Mouse (Mus musculus) MEL (cell line): ENCODE measurements around the gene Prkcb. TPM values are rescaled to one million over a fixed set of nuclear protein-coding genes. Genes with fewer than 3 reads are reported as not detected.

Source experiments
- DNase-seq: peaks from one replicate; pipeline ENCODE4 v3.0.0; 2011; ENCODE audit warnings: low read depth, low spot score
- H3K27ac ChIP-seq: 2 replicates; pipeline ENCODE4 v1.5.1; 2012; ENCODE audit warnings: low read depth, mild to moderate bottlenecking, control low read depth, low read length, moderate library complexity; ENCODE audit not compliant: control insufficient read depth
- H3K27me3 ChIP-seq, 2 experiments: fragments of 150-350 bp in 1 of 2; sonication (generic) in 1 of 2; 2 replicates each; pipeline ENCODE4 v1.6.1; 2012; ENCODE audit warnings: low read length in 2 of 2, mild to moderate bottlenecking in 2 of 2, improper control_type of control experiment in 1 of 2, moderate library complexity in 1 of 2; ENCODE audit not compliant: insufficient read depth in 2 of 2, control insufficient read depth in 1 of 2
- H3K36me3 ChIP-seq, 2 experiments: 2 replicates each; pipeline ENCODE4 v1.6.1; 2012 to 2014; ENCODE audit warnings: low read length in 2 of 2, improper control_type of control experiment in 1 of 2, inconsistent platforms in 1 of 2, mild to moderate bottlenecking in 1 of 2; ENCODE audit not compliant: insufficient read depth in 2 of 2, control insufficient read depth in 1 of 2
- H3K4me1 ChIP-seq, 2 experiments: fragments of 150-350 bp in 1 of 2; sonication (generic) in 1 of 2; 2 replicates each; pipeline ENCODE4 v1.6.1; 2012; ENCODE audit warnings: low read length in 2 of 2, improper control_type of control experiment in 1 of 2, mild to moderate bottlenecking in 1 of 2; ENCODE audit not compliant: insufficient read depth in 2 of 2, control insufficient read depth in 1 of 2
- H3K4me3 ChIP-seq, 2 experiments: fragments of 150-350 bp in 1 of 2; sonication (generic) in 1 of 2; 2 replicates each; pipeline ENCODE4 v1.5.1; 2012; ENCODE audit warnings: low read depth in 2 of 2, low read length in 2 of 2, mild to moderate bottlenecking in 2 of 2, moderate library complexity in 2 of 2, control low read depth in 1 of 2, improper control_type of control experiment in 1 of 2; ENCODE audit not compliant: control insufficient read depth in 1 of 2, insufficient read depth in 1 of 2
- H3K79me2 ChIP-seq: 2 replicates; pipeline ENCODE4 v1.6.1; 2012; ENCODE audit warnings: mild to moderate bottlenecking, low read length, moderate library complexity; ENCODE audit not compliant: control insufficient read depth, poor library complexity, insufficient read depth
- H3K9ac ChIP-seq: 2 replicates; pipeline ENCODE4 v1.6.1; 2012; ENCODE audit warnings: low read depth, mild to moderate bottlenecking, control low read depth, low read length, moderate library complexity; ENCODE audit not compliant: control insufficient read depth, poor library complexity, severe bottlenecking
- H3K9me3 ChIP-seq: fragments of 150-350 bp; sonication (generic); replicated peaks from 2 replicates; pipeline ENCODE4 v1.6.1; 2012; ENCODE audit warnings: mild to moderate bottlenecking, low read length, improper control_type of control experiment, moderate library complexity; ENCODE audit not compliant: insufficient read depth
- BHLHE40 ChIP-seq: IDR thresholded peaks from 2 replicates; pipeline ENCODE4 v1.6.1; 2012; ENCODE audit warnings: low read depth, mild to moderate bottlenecking, inconsistent platforms, low read length, improper control_type of control experiment, borderline replicate concordance
- CHD1 ChIP-seq: IDR thresholded peaks from 2 replicates; pipeline ENCODE4 v1.6.1; 2012; ENCODE audit warnings: low read depth, mild to moderate bottlenecking, inconsistent platforms, low read length, improper control_type of control experiment
- E2F4 ChIP-seq: IDR thresholded peaks from 2 replicates; pipeline ENCODE4 v1.6.1; 2011; ENCODE audit warnings: low read depth, low read length, improper control_type of control experiment, borderline replicate concordance
- ELF1 ChIP-seq: IDR thresholded peaks from 2 replicates; pipeline ENCODE4 v1.6.1; 2014; ENCODE audit warnings: low read depth, mild to moderate bottlenecking, inconsistent platforms, low read length, improper control_type of control experiment, moderate library complexity
- EP300 ChIP-seq, 2 experiments: IDR thresholded peaks; 2 replicates each; pipeline ENCODE4 v1.6.1; 2011; ENCODE audit warnings: improper control_type of control experiment in 2 of 2, low read length in 2 of 2, low read depth in 1 of 2, mild to moderate bottlenecking in 1 of 2
- GATA1 ChIP-seq: IDR thresholded peaks from 2 replicates; pipeline ENCODE4 v1.6.1; 2011; ENCODE audit warnings: low read depth, low read length, improper control_type of control experiment
- JUND ChIP-seq: IDR thresholded peaks from 2 replicates; pipeline ENCODE4 v1.6.1; 2011; ENCODE audit warnings: low read depth, mild to moderate bottlenecking, improper control_type of control experiment, low read length
- KAT2A ChIP-seq: conservative IDR thresholded peaks from 2 replicates; pipeline ENCODE4 v1.6.1; 2012; ENCODE audit warnings: low read depth, low read length, improper control_type of control experiment, inconsistent platforms
- MAFK ChIP-seq: IDR thresholded peaks from 2 replicates; pipeline ENCODE4 v1.6.1; 2011; ENCODE audit warnings: low read depth, mild to moderate bottlenecking, low read length, improper control_type of control experiment, borderline replicate concordance
- MAZ ChIP-seq: IDR thresholded peaks from 2 replicates; pipeline ENCODE4 v1.6.1; 2012; ENCODE audit warnings: low read depth, mild to moderate bottlenecking, inconsistent platforms, low read length, improper control_type of control experiment
- MXI1 ChIP-seq: IDR thresholded peaks from 2 replicates; pipeline ENCODE4 v1.6.1; 2011; ENCODE audit warnings: mild to moderate bottlenecking, low read depth, low read length, improper control_type of control experiment
- MYB ChIP-seq: IDR thresholded peaks from 2 replicates; pipeline ENCODE4 v1.6.1; 2011; ENCODE audit warnings: mild to moderate bottlenecking, low read depth, low read length, improper control_type of control experiment
- NRF1 ChIP-seq: IDR thresholded peaks from 2 replicates; pipeline ENCODE4 v1.6.1; 2014; ENCODE audit warnings: low read depth, mild to moderate bottlenecking, inconsistent platforms, low read length, improper control_type of control experiment, moderate library complexity; ENCODE audit not compliant: poor library complexity, insufficient read depth, severe bottlenecking
- POLR2A ChIP-seq, 2 experiments: IDR thresholded peaks; 2 replicates each; pipeline ENCODE4 v1.6.1; 2011 to 2012; ENCODE audit warnings: low read length in 2 of 2, mild to moderate bottlenecking in 2 of 2, control low read depth in 1 of 2, improper control_type of control experiment in 1 of 2, low read depth in 1 of 2, moderate library complexity in 1 of 2; ENCODE audit not compliant: control insufficient read depth in 1 of 2, insufficient read depth in 1 of 2, poor library complexity in 1 of 2
- POLR2AphosphoS2 ChIP-seq: IDR thresholded peaks from 2 replicates; pipeline ENCODE4 v1.6.1; 2011; ENCODE audit warnings: low read length, improper control_type of control experiment
- POLR2AphosphoS5 ChIP-seq: IDR thresholded peaks from 2 replicates; pipeline ENCODE4 v1.6.1; 2012; ENCODE audit warnings: low read depth, borderline replicate concordance, mild to moderate bottlenecking, inconsistent platforms, low read length, moderate library complexity, mixed read lengths
- SIN3A ChIP-seq: IDR thresholded peaks from 2 replicates; pipeline ENCODE4 v1.6.1; 2012; ENCODE audit warnings: low read length, improper control_type of control experiment, inconsistent platforms
- TBP ChIP-seq: IDR thresholded peaks from 2 replicates; pipeline ENCODE4 v1.8.0; 2011; ENCODE audit warnings: low read depth, low read length, improper control_type of control experiment
- ZC3H11A ChIP-seq: IDR thresholded peaks from 2 replicates; pipeline ENCODE4 v1.6.1; 2012; ENCODE audit warnings: low read depth, mild to moderate bottlenecking, inconsistent platforms, low read length, improper control_type of control experiment
- ZKSCAN1 ChIP-seq: IDR thresholded peaks from 2 replicates; pipeline ENCODE4 v1.6.1; 2012; ENCODE audit warnings: low read depth, mild to moderate bottlenecking, inconsistent platforms, low read length, improper control_type of control experiment, moderate library complexity
- polyA plus RNA-seq, 2 experiments: library from polyadenylated mRNA; stranded (reverse) in 1 of 2; unstranded in 1 of 2; fragments of >175 nt in 1 of 2; fragments of >200 nt in 1 of 2; gene quantifications; 2 replicates each; pipeline versions ENCODE4 v1.2.1 to v1.2.4; 2012; ENCODE audit warnings: low replicate concordance in 2 of 2, low read depth in 1 of 2; ENCODE audit not compliant: insufficient read length in 2 of 2, insufficient read depth in 1 of 2, missing spikeins in 1 of 2
- total RNA-seq: library from RNA; depleted of rRNA; stranded (reverse); fragments of 300-350 nt; gene quantifications from 2 replicates; pipeline ENCODE4 v1.2.3, GENCODE M21; 2012

The Prkcb gene
- total and polyA plus RNA-seq, 3 experiments = not detected

GRCm38 (mm10) chr7:122347433-122347832, 58.9 kb downstream of the Prkcb start:
- no peak overlapping the region for H3K4me3 ChIP-seq
- TF ChIP-seq KAT2A (no peak), SIN3A (no peak)
- H3K9ac ChIP-seq = no peak overlapping the region
- H3K27ac ChIP-seq = no peak overlapping the region
- no peaks in the 10 kb centered on the region for H3K9me3 ChIP-seq
- no peaks in the 10 kb centered on the region for H3K27me3 ChIP-seq
- no peaks in the 10 kb centered on the region for H3K36me3 ChIP-seq
- H3K4me1 ChIP-seq = no peaks in the 10 kb centered on the region
- H3K79me2 ChIP-seq = no peaks in the 10 kb centered on the region
- DNase-seq = no peak

GRCm38 (mm10) chr7:122349961-122350360, 61.4 kb downstream of the Prkcb start:
- H3K4me3 ChIP-seq = no peak overlapping the region
- TF ChIP-seq CHD1 (no peak), POLR2AphosphoS5 (no peak), GATA1 (no peak), BHLHE40 (no peak), MAZ (no peak), KAT2A (no peak), MYB (no peak), ZC3H11A (no peak), MXI1 (no peak), POLR2AphosphoS2 (no peak), JUND (no peak), NRF1 (no peak), EP300 (IDR thresholded peaks at IDR 0.05; ENCODE audit: low read depth in 1 of 2, low read length in 2 of 2) (no peak)
- no peaks in the 10 kb centered on the region for H3K27me3 ChIP-seq
- no peaks in the 10 kb centered on the region for H3K79me2 ChIP-seq
- H3K4me1 ChIP-seq = no peaks in the 10 kb centered on the region
- DNase-seq = no peak
- no peaks in the 10 kb centered on the region for H3K9me3 ChIP-seq
- no peak overlapping the region for H3K9ac ChIP-seq
- H3K36me3 ChIP-seq = no peaks in the 10 kb centered on the region
- no peak overlapping the region for H3K27ac ChIP-seq

- H3K9me3 ChIP-seq = no peaks in the 10 kb centered on the region
- H3K27ac ChIP-seq = no peak overlapping the region
- H3K4me3 ChIP-seq = no peak overlapping the region
- H3K9ac ChIP-seq = no peak overlapping the region
- TF ChIP-seq ZKSCAN1 = no peak
- no peak for TF ChIP-seq TBP
- TF ChIP-seq POLR2A (IDR thresholded peaks at IDR 0.05; ENCODE audit: control insufficient read depth in 1 of 2, insufficient read depth in 1 of 2, low read depth in 1 of 2, low read length in 2 of 2, poor library complexity in 1 of 2) = no peak
- TF ChIP-seq ELF1 = no peak
- no peak for TF ChIP-seq MAFK
- no peak for TF ChIP-seq E2F4
- TF ChIP-seq SIN3A = no peak
- TF ChIP-seq ZC3H11A = no peak
- TF ChIP-seq POLR2AphosphoS5 = no peak
- TF ChIP-seq JUND = no peak
- TF ChIP-seq BHLHE40 = no peak
- TF ChIP-seq, all 39 proteins: peak for 0
- Histone ChIP-seq H3K4me1 (no peaks in the 10 kb centered on the region), H3K27me3 (no peaks in the 10 kb centered on the region), H3K79me2 (no peaks in the 10 kb centered on the region), H3K36me3 (no peaks in the 10 kb centered on the region)
- no peak for DNase-seq
Measured at GRCm38 (mm10) chr7:122350741-122351140, 62.2 kb downstream of the Prkcb start.
